Mouse (Mus musculus): ENCODE results near the gene Slc1a2.
A peak's percentile ranks its signal among the peaks of the same experiment; 100 is the strongest.

The Slc1a2 gene

GRCm38 (mm10) chr2:102809436-102809835, 151.0 kb downstream of the Slc1a2 start:
- DNase-seq (ENCODE audit: extremely low read depth, low read depth, low spot score) = no peak

- DNase-seq (ENCODE audit: extremely low read depth, low read depth, low spot score) = no peak
Measured at GRCm38 (mm10) chr2:102812756-102813155, 154.3 kb downstream of the Slc1a2 start.

GRCm38 (mm10) chr2:102815289-102815809, 156.9 kb downstream of the Slc1a2 start:
- DNase-seq (ENCODE audit: extremely low read depth, low read depth, low spot score) = no peak

- no peak for DNase-seq (ENCODE audit: extremely low read depth, low read depth, low spot score)
Measured at GRCm38 (mm10) chr2:102820225-102820711, 161.8 kb downstream of the Slc1a2 start.

- no peak for DNase-seq (ENCODE audit: extremely low read depth, low read depth, low spot score)
Measured at GRCm38 (mm10) chr2:102820790-102821189, 162.3 kb downstream of the Slc1a2 start.

GRCm38 (mm10) chr2:102822036-102822435, 163.6 kb downstream of the Slc1a2 start:
- no peak for DNase-seq (ENCODE audit: extremely low read depth, low read depth, low spot score)

GRCm38 (mm10) chr2:102825961-102826633, 167.6 kb downstream of the Slc1a2 start:
- peak; percentile 98 for DNase-seq (ENCODE audit: extremely low read depth, low read depth, low spot score)

- no peak for DNase-seq (ENCODE audit: extremely low read depth, low read depth, low spot score)
Measured at GRCm38 (mm10) chr2:102827841-102828240, 169.4 kb downstream of the Slc1a2 start.

- no peak for DNase-seq (ENCODE audit: extremely low read depth, low read depth, low spot score)
Measured at GRCm38 (mm10) chr2:102828381-102828780, 169.9 kb downstream of the Slc1a2 start.

- DNase-seq (ENCODE audit: extremely low read depth, low read depth, low spot score) = no peak
Measured at GRCm38 (mm10) chr2:102829201-102829600, 170.7 kb downstream of the Slc1a2 start.

- DNase-seq (ENCODE audit: extremely low read depth, low read depth, low spot score) = no peak
Measured at GRCm38 (mm10) chr2:102831547-102831946, 173.1 kb downstream of the Slc1a2 start.

- no peak for DNase-seq (ENCODE audit: extremely low read depth, low read depth, low spot score)
Measured at GRCm38 (mm10) chr2:102838179-102838578, 179.7 kb downstream of the Slc1a2 start.

Data from fat pad, adult 2 months (tissue).